Mouse (Mus musculus) heart, adult 9 months (tissue): ENCODE data around the gene Nrgn.
A peak's percentile ranks its signal among the peaks of the same experiment; 100 is the strongest.

Experiments used
- DNase-seq, 2 experiments: peaks; one replicate each; pipeline ENCODE4 v3.0.0; 2022; ENCODE audit warnings: low spot score in 2 of 2

Nrgn gene

GRCm38 (mm10) chr9:37552536-37553293, at the start of gene Nrgn:
Gene Nrgn (minus strand): TSS chr9:37552904.
- DNase-seq: peak; percentile 74 to 76

- DNase-seq: no peak
Observed at GRCm38 (mm10) chr9:37600538-37601205, 48.0 kb upstream of the Nrgn start.

DNA sequence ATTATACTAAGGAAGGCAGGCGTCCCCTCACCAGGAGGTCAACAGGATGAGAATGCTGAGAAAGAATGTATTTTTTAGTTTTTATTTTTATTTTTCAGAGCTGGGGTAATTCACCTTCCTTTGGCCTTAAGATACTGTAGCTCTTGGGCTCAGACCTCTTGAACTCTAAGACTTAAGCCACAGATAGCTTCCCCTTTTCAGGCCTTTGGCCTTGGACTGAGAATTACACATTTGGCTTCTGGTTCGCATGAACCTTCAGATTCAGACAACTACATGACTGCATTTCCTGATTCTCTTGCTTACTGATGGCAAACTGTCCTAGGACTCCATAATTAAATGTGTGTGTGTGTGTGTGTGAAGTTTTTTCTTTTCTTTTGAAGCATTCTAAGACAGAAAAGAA, 45.9 kb upstream of the Nrgn start:
- DNase-seq: no peak

DNA sequence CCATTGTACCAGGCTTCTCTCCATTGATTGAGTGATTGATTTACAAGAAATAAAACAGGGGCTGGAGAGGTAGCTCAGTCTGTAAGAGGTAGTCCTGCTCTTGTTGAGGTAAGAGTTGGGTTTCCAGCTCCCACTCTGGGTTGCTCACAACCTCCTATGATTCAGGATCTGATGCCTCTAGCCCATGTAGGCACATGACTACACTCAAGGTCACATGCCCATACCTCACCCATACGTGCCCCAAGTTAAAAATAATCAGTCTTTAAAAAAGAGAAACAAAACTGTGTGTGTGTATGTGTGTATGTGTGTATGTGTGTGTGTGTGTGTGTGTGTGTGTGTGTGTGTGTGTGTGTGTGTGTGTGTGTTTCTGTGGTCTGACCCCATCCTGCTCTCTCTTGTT, 42.9 kb upstream of the Nrgn start:
- DNase-seq: no peak

DNA sequence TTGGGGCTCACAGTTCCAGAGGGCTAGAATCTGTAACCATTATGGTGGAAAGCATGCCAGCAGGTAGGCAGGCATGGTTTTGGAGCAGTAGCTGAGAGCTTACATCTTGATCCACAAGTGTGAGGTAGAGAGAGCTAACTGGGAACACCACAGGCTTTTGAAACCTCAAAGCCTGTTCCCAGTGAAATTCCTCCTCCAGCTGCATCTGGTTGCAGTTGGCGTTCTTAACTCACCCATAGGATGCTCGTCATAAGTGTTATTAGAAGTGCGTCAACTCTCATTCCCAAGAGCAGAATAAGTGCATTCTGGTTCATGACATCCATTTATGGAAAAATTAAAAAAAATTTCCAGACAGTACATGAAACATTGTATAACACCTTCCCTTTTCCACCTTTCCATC, 41.0 kb upstream of the Nrgn start:
- DNase-seq: no peak

- no peak for DNase-seq
Observed at GRCm38 (mm10) chr9:37592633-37593032, 39.9 kb upstream of the Nrgn start.

DNA sequence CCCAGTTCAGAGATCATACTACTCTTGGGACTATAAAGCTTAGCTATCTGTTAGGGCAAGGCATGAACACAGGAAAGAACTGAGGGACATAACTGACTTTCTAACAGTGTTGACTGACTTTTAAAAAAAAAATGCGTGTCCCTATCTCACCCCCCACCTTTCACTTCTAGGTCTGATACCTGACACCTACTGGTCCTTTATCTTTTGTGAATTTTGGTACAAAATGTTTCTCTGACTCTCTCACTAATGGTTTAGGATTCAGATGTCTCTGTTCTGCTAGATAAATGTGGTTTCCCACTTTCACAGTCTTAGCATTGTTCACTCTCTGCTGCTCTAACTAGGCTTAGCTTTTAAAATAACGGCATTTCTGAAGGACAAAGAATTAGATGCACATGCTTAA, 39.3 kb upstream of the Nrgn start:
- DNase-seq: no peak

- no peak for DNase-seq
Observed at GRCm38 (mm10) chr9:37590381-37590780, 37.7 kb upstream of the Nrgn start.

DNA sequence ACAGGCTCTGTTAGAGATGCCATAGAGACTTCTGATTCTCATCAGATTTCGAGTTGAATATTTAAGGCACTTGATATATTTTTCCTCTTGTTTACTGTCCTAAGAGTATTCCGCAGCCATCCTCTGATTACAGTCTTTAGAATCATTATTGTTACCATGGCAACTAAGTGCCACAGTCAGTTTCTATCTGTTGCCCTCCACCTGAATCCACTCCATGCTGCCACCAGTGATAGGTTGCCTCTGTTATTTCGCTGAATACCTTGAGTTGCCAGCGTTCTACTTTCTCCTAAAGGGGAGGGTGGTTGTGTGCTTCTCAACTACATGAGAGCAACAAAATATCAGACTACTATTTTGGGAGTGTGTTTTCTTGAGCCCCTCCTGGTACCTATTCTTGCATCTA, 34.0 kb upstream of the Nrgn start:
- DNase-seq: no peak

DNA sequence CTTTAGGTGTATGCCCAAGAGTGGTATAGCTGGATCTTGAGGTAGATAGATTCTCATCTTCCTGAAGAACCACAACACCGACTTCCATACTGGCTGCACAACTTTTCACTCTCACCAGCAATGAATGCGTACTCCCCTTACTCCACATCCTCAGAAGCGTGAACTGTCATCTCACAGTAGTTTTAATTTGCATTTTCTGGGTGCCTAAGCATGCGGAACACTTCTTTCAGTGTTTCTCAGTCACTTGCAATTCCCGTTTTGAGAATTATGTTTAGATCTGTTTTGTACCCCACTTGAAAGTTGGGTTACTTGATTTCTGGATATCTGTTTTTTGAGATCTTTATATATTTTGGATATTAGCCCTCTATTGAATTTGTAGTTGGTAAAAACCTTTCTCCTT, 30.9 kb upstream of the Nrgn start:
- DNase-seq: no peak

DNA sequence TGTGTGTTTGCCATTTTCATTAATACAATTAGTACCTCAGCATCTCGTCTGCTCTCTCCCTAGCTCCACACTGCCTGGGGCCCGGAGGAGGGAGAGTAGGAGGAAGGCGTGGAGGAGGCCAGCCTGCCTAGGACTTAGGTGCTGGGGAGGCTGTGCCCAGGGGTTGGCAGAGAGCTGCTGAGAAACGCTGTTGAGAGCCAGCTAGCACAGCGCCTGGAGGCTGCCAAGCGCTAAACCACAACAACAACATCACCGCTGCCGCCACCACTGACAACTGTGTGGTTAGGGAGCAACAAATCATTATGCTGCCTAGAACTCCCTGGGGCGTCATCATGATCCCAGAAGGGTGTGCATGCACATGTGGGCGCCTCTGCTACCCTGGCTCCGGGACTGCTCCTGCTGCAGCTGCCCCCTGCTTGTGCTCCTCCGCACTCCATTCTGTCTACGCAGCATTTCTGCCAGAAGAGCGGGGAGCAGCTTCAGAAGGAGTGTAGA, 23.8 kb upstream of the Nrgn start:
- DNase-seq: no peak

GRCm38 (mm10) chr9:37572204-37572876, 19.6 kb upstream of the Nrgn start:
- no peak for DNase-seq

GRCm38 (mm10) chr9:37569231-37569835, 16.6 kb upstream of the Nrgn start:
- no peak for DNase-seq

DNA sequence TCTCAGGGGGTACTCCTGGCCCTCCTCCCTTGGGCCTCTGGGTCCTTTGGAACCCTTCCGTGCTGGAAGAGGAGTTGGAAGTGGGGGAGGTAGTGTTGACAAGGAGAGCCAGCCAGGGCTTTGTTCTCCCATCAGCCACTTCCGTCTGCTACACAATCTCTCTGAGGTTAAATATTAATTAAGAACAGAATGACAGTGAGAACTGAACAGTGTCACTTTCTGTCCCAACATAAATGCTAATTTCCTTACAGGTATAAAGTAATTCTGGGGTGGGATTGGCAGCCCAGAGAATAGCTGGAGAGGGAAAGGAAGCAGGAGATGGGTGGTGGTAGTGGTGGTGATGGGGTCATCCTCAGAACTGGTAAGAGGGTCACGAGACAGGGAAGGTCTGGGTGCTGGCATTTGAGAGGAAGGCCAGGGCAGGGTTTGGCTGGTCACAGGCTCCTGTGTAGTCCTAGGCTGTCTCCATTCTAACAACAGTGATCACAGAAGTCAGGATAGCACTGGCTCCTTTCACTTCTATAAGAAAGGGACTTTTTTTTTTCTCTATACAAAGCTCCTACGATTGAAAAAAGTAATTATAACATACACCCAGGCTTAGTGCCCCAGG, 16.0 kb upstream of the Nrgn start:
- DNase-seq: peak in 1 of 2 experiments; percentile 16

- DNase-seq: peak; percentile 38 to 57
Observed at GRCm38 (mm10) chr9:37567892-37568604, 15.3 kb upstream of the Nrgn start.

DNA sequence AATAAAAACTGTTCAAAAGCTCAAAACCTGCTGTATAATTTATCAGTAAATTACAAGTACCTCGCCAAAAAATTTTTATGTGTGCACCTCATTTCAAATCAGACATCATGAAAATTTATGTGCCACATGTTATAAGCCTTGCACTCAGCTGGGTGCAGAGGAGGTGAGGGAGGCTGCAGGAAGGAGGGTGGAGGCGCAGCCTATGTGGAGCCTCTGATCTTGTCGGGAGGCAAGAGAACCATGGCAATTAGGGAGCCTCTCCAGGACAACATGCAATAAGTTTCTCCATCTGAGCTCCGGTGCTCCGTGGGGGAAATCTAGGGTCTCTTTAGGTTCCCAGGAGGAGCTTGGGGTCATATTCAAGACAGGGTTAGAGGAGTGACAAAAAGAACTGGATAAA, 14.8 kb upstream of the Nrgn start:
- DNase-seq: no peak

GRCm38 (mm10) chr9:37567019-37567418, 14.3 kb upstream of the Nrgn start:
- no peak for DNase-seq

- no peak for DNase-seq
Observed at GRCm38 (mm10) chr9:37563805-37564204, 11.1 kb upstream of the Nrgn start.

DNA sequence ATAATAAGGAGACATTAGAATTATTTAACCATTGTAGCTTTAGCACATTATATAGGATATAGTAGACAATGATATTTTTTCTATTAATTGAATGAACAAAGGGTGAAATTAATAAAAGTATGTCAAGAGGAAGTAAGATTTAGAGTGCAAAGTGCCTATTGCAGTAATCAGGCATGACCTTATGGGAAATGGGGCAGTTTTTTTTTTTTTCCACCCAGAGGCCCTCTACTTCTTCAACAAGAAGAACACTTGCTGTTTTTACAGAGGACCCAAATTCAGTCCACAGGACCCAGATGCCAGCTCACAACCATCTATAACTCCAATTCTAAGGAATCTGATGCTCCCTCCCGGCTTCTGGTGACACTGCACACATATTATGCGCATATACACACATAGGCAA, 7.9 kb upstream of the Nrgn start:
- no peak for DNase-seq

- no peak for DNase-seq
Observed at GRCm38 (mm10) chr9:37556366-37556765, 3.7 kb upstream of the Nrgn start.
